In the genomic region with DNA sequence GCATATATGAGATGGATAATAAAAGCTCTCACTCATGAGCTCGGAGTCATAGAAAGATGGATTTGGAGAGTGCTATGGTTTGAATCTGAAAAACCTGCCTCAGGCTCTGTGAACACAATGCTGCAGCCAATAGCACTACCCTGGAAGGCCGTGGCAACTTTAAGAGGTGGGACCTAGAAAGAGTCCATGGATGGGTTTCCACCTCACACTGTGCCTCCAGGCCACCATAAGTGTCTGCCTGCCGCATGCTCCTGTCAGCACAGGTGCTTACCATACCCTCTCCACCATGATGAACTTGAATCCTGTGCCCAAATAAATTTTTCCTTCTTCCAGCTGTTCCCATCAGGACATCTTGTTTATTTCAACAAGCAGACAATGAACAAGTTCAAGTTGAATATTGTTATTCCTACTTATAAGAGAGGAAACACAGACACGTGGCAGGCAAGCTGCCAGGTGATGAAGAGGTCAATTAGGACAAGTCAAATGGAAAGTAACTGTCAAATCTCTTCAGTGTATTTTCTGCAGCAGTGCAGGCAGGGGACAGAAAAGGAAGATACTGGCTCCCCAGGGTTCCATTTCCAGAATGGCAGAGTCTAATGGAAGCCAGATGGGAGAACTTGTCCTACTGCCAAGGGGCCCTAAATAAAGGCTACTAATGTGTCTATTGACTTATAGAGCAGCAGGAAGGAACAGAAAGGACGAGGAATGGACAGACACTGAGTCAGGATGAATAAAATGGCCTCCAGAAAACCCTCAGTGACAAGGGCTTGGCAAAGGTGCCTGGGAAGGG, we compare ENCODE assay signal across 33 mouse cellular contexts. TPM values are rescaled to one million over a fixed set of nuclear protein-coding genes. Genes with fewer than 3 reads are reported as not detected.
A peak's percentile ranks its signal among the peaks of the same experiment; 100 is the strongest.
DNase-seq lines count a peak whose midpoint lies in the region; ATAC-seq and TF ChIP-seq lines count a peak whose summit lies in the region.
"Had no signal": no experiment of that assay in that cellular context is flagged by ENCODE, and none has a peak within 500 bp of the region (broad histone marks: within the 10 kb centered on the region; RNA-seq: fewer than 3 reads in every experiment).

No protein-coding gene starts in this region.

- H3K4me1 ChIP-seq in kidney, embryonic 16.5 days (ENCODE audit: insufficient read depth, low read length) = no peaks in the 10 kb centered on the region
- no peaks in the 10 kb centered on the region for H3K4me1 ChIP-seq in forebrain, postnatal 0 days (ENCODE audit: insufficient read depth)
- H3K4me1 ChIP-seq: heart, embryonic 10.5 days; heart, embryonic 15.5 days; intestine, embryonic 15.5 days; limb, embryonic 13.5 days; liver, embryonic 12.5 days; stomach, embryonic 15.5 days had no signal

- H3K36me3 ChIP-seq in kidney, embryonic 16.5 days (ENCODE audit: insufficient read depth, low read length) = no peaks in the 10 kb centered on the region
- H3K36me3 ChIP-seq in forebrain, postnatal 0 days (ENCODE audit: insufficient read depth) = no peaks in the 10 kb centered on the region
- H3K36me3 ChIP-seq: heart, embryonic 10.5 days; heart, embryonic 15.5 days; intestine, embryonic 15.5 days; limb, embryonic 13.5 days; liver, embryonic 12.5 days; stomach, embryonic 15.5 days had no signal

- H3K9ac ChIP-seq in kidney, embryonic 16.5 days (replicated peaks; ENCODE audit: low read length) = no peak overlapping the region
- no peak overlapping the region for H3K9ac ChIP-seq in forebrain, postnatal 0 days
- H3K9ac ChIP-seq: heart, embryonic 15.5 days; hindbrain, embryonic 14.5 days; intestine, embryonic 15.5 days; limb, embryonic 13.5 days; liver, embryonic 12.5 days; liver, postnatal 0 days; stomach, embryonic 15.5 days had no signal

- no peaks in the 10 kb centered on the region for H3K27me3 ChIP-seq in kidney, embryonic 16.5 days (ENCODE audit: insufficient read depth, low read length)
- H3K27me3 ChIP-seq in forebrain, postnatal 0 days (ENCODE audit: insufficient read depth, low read length) = peaks cover 3% of the 10 kb centered on the region; the same call in 1 of the 2 replicates
- H3K27me3 ChIP-seq: heart, embryonic 15.5 days; intestine, embryonic 15.5 days; stomach, embryonic 15.5 days had no signal

- H3K9me3 ChIP-seq in kidney, embryonic 16.5 days (ENCODE audit: low read length) = no peaks in the 10 kb centered on the region
- H3K9me3 ChIP-seq in forebrain, postnatal 0 days (ENCODE audit: low read length) = no peaks in the 10 kb centered on the region
- H3K9me3 ChIP-seq: heart, embryonic 10.5 days; heart, embryonic 15.5 days; intestine, embryonic 15.5 days; limb, embryonic 13.5 days; liver, embryonic 12.5 days; stomach, embryonic 15.5 days had no signal

- TF ChIP-seq CTCF in forebrain, postnatal 0 days (IDR thresholded peaks at IDR 0.05; ENCODE audit: low read depth) = no peak

- no peak overlapping the region for H3K27ac ChIP-seq in kidney, embryonic 16.5 days (ENCODE audit: low read length)
- H3K27ac ChIP-seq in forebrain, postnatal 0 days (ENCODE audit: low read depth, low read length) = no peak overlapping the region
- H3K27ac ChIP-seq: heart, embryonic 10.5 days; heart, embryonic 15.5 days; hindbrain, embryonic 14.5 days; intestine, embryonic 15.5 days; limb, embryonic 13.5 days; liver, embryonic 12.5 days; macrophage; stomach, embryonic 15.5 days had no signal

- H3K4me2 ChIP-seq in kidney, embryonic 16.5 days (replicated peaks; ENCODE audit: low read depth, low read length) = no peak overlapping the region
- H3K4me2 ChIP-seq in forebrain, postnatal 0 days (ENCODE audit: low read depth) = no peak overlapping the region
- H3K4me2 ChIP-seq: heart, embryonic 15.5 days; hindbrain, embryonic 14.5 days; intestine, embryonic 15.5 days; limb, embryonic 13.5 days; liver, embryonic 12.5 days; stomach, embryonic 15.5 days had no signal

- ATAC-seq in kidney, embryonic 16.5 days (ENCODE audit: low FRiP score, low TSS enrichment) = no peak
- no peak for ATAC-seq in forebrain, postnatal 0 days
- ATAC-seq: activated CD4-positive, CD25-positive, alpha-beta regulatory T cell, adult 4 months; forebrain, embryonic 14.5 days; intestine, embryonic 15.5 days; liver, embryonic 12.5 days; liver, postnatal 0 days; lung, postnatal 0 days; midbrain, embryonic 16.5 days had no signal

- 64% methylated on average over 5 of the region's 5 CpGs for WGBS in kidney, embryonic 16.5 days
- WGBS in forebrain, postnatal 0 days = 55% methylated on average over 5 of the region's 5 CpGs

- no peak overlapping the region for H3K4me3 ChIP-seq in kidney, embryonic 16.5 days (ENCODE audit: low read length)
- no peak overlapping the region for H3K4me3 ChIP-seq in forebrain, postnatal 0 days (ENCODE audit: low read depth, low read length)
- H3K4me3 ChIP-seq: heart, embryonic 10.5 days; heart, embryonic 15.5 days; intestine, embryonic 15.5 days; limb, embryonic 13.5 days; liver, embryonic 12.5 days; myocyte; stomach, embryonic 15.5 days had no signal

- DNase-seq in cerebellum, postnatal 10 days = peak; percentile 18 to 32
- no peak for DNase-seq in cerebellum, adult 8-10 months
- peak; percentile 31 for DNase-seq in kidney, postnatal 10 days
- peak; percentile 55 for DNase-seq in 3T3-L1 (ENCODE audit: low read depth, low spot score)
- peak; percentile 33 for DNase-seq in adipocyte (ENCODE audit: low spot score)
- no peak for DNase-seq in embryo, embryonic 10 days (ENCODE audit: low spot score)
- DNase-seq in forebrain, postnatal 0 days = no peak
- DNase-seq: adrenal gland, postnatal 10 days; cerebellum, adult 9-10 months; gastrocnemius, postnatal 25 days; heart, adult 11 months; kidney, adult 2 months; kidney, postnatal 14 days; liver, postnatal 0 days; right cerebral cortex, postnatal 25 days had no signal

RNA-seq across cellular contexts. Expression of a gene that starts 10.4 kb away (rescaled TPM):
- 60.8 and 63.9 TPM in 2 replicates for polyA plus RNA-seq in kidney, embryonic 16.5 days (2015; fragmentation: Nextera tagmentation; extraction: Ambion mirVana)
- total RNA-seq in forebrain, postnatal 0 days (2014; rRNA removed) = 33.9 and 43.2 TPM in 2 replicates
- polyA plus RNA-seq in forebrain, postnatal 0 days (2015; fragmentation: Nextera tagmentation; extraction: Ambion mirVana) = 34.6 and 39.3 TPM in 2 replicates

RNA-seq across cellular contexts. Expression of a gene that starts 25.9 kb away (rescaled TPM):
- polyA plus RNA-seq in kidney, embryonic 16.5 days (2015; fragmentation: Nextera tagmentation; extraction: Ambion mirVana) = 1.0 and 1.8 TPM in 2 replicates
- 54.6 and 64.0 TPM in 2 replicates for total RNA-seq in forebrain, postnatal 0 days (2014; rRNA removed)
- 18.7 and 19.5 TPM in 2 replicates for polyA plus RNA-seq in forebrain, postnatal 0 days (2015; fragmentation: Nextera tagmentation; extraction: Ambion mirVana)
- total RNA-seq: megakaryocyte-erythroid progenitor cell, adult 5-6 weeks; MEL; neutrophil, adult 5-6 weeks had no signal
- polyA plus RNA-seq: activated CD4-positive, CD25-positive, alpha-beta regulatory T cell, adult 4 months; liver, postnatal 0 days; macrophage had no signal

RNA-seq across cellular contexts. Expression of a gene that starts 36.9 kb away (rescaled TPM):
- 0.15 and 0.39 TPM in 2 replicates for polyA plus RNA-seq in kidney, embryonic 16.5 days (2015; fragmentation: Nextera tagmentation; extraction: Ambion mirVana)
- 1.2 and 1.4 TPM in 2 replicates for total RNA-seq in forebrain, postnatal 0 days (2014; rRNA removed)
- 0.31 and 0.38 TPM in 2 replicates for polyA plus RNA-seq in forebrain, postnatal 0 days (2015; fragmentation: Nextera tagmentation; extraction: Ambion mirVana)
- total RNA-seq: adrenal gland, postnatal 10 days; gastrocnemius, adult 18-20 months; gastrocnemius, postnatal 25 days; megakaryocyte-erythroid progenitor cell, adult 5-6 weeks had no signal
- polyA plus RNA-seq: activated CD4-positive, CD25-positive, alpha-beta regulatory T cell, adult 4 months; liver, postnatal 0 days had no signal

Comparison
In these comparisons a context has a peak if more than half of its experiments do, and no peak if none do; other contexts are left out.
1. DNase-seq: peak in cerebellum, postnatal 10 days (2 of 2), kidney, postnatal 10 days (single experiment), 3T3-L1 (single experiment) and adipocyte (single experiment); none in cerebellum, adult 8-10 months (single experiment), embryo, embryonic 10 days (single experiment) and forebrain, postnatal 0 days (single experiment).